Mouse (Mus musculus) cerebellum, postnatal 14 days (tissue): ENCODE results near the gene Terb2.
"Not testable (repeated sequence)": the region's sequence is repeated elsewhere in the genome, so short reads cannot be mapped to it uniquely, and the experiment has no call there.

ENCODE experiments used
- DNase-seq, 2 experiments: peaks; one replicate each; pipeline ENCODE4 v3.0.0; 2021; ENCODE audit warnings: mixed read lengths in 2 of 2

Terb2 gene

DNA sequence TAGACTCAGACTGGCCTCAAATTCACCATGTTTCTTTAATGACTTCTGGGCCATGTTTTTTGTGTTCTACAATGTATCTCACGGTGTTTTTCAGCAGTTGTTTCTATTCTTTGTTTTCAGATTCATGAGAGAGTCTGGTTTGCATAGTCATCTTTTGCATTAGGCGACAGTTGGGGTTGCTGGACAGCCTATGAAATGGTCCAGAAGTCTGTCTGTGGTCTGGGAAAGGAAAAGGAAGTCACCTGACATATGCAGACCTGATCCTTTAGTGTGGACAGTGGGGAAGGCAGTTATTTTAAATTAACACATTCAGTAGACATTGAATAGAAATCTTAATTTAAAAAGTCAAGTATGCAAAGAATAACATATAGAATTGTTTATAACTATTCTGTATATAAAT lies 23.5 kb upstream of the Terb2 start:
- DNase-seq: no peak

DNA sequence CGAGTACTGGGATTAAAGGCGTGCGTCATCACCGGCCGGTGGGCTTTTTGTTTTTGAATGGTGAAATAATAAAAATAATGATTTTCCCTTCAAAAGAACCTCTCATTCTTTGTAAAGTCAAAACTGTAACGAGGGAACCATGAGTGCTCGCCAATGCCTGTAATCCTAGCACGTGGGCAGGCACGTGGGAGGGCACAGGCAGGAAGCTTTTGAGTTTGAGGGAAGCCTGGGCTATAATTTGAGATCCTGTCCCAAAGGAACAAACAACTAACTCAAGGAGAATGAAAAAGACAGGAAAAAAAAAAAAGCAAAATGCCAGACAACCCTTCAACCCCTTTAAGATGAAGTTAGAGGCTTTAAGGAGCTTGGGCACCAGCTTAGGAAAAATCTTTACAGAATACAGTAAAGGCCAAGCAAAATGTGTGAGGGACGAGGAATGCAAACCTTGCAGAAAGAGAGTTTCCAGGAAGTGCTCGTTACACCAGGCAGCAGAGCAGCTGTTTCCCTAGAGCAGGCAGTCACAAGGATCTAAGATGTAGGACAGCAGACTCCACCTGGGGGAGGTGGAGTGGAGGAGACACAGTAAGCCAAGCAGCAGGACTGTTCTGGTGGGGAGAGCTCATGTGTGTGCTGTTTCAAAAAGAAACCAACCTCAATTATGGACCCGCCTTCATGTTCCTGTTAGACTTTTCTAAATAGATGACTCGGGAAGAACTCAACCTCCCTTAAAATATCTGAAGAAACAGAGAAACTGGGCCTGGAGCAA lies 22.5 kb upstream of the Terb2 start:
- DNase-seq: no peak

DNA sequence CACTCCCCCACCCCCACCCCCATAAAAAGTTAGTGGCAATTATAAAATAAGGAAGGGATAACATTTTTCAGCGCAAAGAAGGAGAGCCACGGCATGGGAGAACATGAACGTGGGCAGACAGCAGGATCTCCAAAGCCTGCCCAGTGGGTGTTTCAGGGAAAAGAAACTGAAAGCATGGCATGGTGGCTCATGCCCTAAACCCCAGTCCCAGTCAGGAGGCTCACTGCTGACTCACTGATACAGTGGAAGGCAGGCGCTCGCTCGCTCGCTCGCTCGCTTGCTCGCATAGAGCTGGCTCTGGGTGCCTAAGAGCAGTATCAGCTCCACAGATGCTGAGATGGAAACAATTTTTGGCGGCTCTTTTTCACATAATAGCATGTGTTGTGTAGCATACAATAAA lies 21.8 kb upstream of the Terb2 start:
- no peak for DNase-seq

DNA sequence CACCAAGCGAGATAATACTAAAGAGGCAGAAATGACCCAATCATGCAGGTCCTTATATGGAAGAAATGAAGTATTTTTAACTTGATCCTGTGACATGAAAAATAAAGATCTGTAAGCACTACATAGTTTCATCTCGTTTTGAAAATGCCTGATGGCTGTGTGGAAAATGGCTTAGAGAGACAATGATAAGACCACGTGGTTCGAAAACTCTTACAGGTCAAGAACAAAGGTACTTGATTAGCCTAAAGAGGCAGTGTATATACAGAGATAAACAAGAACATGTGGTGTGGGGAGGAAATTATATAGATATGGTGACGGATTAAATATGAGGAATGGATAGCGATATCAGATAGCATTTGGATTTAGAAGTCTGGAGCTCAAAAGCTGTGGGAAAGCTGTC lies 14.8 kb upstream of the Terb2 start:
- DNase-seq: no peak

DNA sequence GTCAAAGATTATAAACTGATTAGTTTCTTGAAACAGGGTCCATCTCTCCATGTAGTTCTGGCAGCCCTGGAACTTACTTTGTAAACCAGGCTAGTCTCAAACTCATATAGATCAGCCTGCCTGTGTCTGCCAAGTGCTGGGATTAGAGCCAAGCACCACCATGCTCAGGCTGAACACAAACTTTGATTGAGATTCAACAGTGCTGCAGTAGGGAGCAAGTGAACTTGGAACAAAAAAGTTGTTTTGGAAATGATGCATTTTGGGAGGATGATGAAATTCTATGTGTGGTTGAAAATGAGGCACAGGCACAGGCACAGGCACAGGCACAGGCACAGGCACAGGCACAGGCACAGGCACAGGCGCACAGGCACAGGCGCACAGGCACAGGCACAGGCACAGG lies 13.9 kb upstream of the Terb2 start:
- no peak for DNase-seq

DNA sequence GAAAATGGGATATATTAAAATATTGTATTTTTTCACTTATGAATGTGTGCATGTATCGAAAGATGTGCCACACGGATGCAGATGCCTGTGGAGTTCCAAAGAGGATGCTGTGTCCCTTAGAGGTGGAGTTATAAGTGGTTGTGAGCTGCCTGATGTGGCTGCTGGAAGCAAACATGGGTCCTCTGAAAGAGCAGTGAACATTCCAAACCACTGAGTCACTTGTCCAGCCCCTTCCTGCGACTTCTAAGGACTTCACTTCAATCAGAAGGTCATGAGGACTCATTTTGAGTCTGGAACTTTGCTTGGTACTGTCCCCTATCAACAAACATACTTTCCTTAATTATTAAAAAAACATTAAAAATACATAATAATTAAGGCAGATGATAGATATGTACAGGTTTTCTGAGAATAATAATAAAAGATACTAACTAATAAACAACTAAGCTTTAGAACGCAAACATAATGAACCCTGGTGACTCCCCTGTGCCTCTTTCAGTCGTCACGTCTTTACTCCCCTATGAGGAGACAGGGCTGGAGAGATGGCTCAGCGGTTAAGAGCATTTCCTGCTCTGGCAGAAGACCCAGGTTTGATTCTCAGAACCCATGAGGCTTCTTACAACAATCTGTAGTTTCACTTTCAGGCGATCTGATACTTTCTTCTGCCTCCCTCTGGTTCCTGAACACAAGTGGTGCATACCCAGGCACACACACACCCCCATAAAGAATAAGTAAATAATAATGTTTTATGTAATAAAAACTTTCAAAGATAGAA lies 5.8 kb upstream of the Terb2 start:
- no peak for DNase-seq

DNA sequence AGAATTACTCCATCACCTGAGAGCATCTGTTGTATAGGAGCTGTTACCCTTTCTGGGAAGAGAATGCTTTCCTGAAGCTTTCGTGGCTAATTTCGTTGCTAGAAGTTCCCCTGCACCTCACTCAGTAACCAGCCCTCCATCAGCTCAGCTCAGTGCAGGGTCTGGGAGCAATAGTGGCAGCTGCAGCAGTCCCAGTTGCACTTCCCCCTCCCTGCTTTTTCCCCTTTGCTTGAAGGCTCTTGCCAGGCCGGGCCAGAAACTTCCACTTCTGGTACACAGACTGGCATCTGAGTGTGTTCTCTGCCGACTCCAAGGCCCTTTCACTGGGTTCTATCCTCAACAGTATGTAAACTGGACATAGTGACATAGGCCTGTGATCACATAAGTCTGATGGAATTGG lies 986 bp upstream of the Terb2 start:
- no peak for DNase-seq

DNA sequence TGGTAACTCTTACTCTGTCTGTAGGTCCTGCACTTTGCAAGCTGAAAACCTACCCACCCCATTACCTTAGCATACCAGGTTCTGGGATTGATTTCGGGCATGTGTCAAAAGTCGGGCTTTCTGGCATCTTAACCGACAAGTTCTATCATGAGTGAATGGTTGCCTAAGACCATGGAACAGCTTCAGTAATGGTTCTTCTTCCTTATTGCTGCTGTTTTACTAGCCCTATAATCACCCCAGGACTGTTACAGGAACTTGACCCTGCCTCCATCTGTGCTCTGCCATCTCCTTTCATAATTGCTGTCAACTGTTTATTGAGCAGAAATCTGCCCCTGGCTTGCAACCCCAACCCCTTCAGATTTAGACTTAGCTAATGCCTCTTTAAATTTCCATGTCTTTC lies 679 bp downstream of the Terb2 start:
- DNase-seq: no peak

DNA sequence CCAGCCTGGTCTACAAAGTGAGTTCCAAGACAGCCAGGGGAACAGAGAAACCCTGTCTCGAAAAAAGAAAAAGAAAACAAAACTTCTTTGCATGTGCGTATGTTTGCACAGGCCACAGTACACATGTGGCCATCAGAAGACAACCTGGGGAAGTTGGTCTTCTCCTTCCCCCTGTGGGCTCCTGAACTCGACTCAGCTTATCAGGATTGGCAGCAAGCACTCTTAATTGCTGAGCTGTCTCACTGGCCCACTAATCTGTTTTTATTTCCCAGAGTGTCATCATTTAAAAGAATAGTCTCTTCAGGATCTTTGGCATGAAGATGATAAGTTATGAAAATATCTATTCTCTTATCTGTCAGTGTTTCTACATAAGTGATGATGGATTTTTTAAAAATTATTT lies 5.8 kb downstream of the Terb2 start:
- DNase-seq: no peak

DNA sequence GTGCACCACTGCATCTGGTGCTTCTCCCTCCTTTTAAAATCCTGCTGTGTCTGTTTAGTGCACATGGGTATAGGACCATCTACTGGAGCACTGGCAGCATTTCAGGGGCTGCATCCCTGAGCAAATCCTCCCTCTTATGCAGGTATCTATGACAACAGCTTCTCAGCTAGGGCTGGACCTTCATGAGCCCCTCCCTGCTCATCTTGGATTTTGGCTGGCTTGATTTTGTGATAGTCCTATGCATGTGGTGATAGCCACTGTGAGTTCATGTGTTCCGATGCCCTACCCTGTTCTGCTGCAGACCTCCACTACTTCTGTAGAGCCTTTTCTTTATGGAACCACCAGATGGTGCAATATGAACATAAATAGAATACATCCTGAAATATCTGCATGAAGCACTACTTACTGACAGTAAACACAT lies 8.4 kb downstream of the Terb2 start:
- peak; percentile 15 to 35 for DNase-seq

DNA sequence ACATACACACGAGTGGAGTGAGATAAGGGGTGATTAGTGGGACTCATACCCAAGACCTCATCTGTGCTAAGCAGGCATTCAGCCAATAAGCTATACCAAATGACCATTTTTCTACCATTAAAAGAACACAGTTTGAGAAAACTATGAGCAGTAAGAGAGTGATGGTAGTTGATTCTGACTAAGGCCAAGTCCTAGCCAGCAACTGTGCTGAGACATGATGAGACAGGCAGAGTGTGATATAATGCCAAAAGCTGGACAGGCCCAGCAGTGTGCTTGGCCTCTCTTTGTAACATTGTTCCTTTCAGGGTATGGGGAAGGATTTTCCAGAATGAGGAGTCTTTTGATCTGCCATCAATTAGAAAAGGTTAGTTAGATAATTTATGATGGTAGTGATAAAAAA lies 15.4 kb downstream of the Terb2 start:
- DNase-seq: no peak

DNA sequence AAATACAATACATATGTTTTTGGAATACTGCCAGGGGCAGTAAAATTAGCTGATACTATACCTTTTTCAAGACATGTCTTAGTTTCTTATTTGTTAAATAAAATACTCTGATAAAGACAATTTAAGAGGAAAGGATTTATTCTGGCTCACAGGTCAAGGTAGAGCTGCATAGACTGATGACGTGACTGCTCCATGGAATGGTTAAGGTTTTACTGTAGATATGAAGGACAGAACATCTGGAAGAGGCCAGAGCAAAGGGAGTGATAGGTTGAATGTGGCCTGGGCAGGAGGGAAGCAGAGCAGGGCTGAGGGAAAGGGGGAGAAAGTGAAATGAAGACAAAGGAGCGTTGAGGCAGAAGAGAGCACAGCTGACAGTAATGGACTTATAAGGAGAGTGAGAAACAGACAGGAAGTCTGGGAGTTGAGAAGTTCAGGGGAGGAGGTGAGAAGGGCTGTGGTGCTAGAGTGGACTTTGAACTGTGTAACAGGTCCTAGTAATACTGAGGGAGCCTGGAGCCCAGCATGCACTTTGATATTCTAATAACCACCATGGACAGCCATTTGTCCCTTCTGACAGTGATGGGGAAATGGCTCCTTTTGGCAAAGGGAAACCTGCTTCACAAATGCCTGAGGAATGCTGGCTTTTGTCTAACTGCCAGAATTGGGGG lies 20.5 kb downstream of the Terb2 start:
- DNase-seq: no peak

DNA sequence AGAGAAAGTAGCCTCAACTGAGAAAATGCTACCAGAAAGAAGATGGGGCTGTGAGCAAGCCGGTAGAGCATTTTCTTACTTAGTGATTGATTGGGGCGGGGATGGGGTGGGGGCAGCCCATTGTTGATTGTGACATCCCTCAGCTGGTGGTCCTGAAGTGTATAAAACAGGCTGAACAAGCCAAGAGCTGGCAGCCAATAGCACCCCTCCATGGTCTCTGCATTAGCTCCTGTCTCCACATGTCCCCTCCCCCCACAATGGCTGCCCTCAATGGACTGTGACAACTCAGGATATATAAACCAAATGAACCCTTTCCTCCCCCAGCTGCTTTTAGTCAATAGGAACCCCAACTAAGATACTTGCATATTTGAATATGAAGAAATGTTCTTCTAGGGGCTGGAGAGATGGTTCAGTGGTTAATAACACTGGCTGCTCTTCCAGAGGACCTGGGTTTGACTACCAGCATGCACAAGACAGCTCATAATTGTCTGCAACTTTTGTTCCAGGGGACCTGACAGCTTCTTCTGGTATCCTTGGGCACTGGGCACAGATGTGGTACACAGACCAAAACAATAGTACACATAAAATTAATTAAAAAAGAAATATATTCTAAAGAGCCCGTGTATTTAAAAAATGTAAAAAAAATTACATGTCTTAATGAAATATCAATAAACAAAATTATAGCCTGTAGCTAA lies 24.6 kb downstream of the Terb2 start:
- DNase-seq: no peak

DNA sequence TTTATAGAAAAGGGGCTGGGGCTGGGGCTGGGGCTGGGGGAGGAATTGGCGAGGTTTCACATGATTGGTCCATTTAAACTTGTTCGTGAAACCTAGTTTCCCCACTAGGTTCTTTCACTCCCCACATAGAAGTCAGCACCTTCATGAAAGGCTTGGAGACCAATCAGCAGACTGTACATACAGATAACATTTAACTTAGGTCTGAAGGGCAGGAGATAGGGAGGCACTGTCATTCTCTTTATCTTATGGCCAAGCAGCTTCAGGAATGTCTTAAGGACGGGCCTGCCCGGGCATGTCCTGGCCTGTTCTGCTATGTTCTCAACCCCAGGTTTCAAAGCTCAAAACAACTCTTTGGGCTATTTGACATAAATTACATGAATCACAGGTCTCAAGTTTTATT lies 31.0 kb downstream of the Terb2 start:
- not testable (repeated sequence) for DNase-seq

DNA sequence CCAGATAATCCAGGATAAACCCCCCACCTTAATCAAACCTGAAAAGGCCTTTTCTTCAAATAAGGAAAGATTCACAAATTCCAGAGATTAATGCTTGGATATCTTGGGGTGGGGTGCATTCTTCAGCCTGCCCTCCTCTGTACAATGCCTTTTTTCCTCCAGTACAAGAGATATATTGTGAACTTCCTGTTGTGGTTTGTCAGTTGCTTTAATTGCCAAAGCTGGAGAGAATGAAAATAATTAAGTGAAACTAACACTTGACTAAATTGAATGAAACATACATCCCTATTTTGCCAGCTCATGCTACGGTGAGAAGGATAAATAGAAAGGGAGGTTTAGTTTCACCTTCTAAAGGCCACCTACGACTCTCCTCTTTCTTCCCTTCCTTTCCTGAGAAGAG lies 32.2 kb downstream of the Terb2 start:
- DNase-seq: no peak

DNA sequence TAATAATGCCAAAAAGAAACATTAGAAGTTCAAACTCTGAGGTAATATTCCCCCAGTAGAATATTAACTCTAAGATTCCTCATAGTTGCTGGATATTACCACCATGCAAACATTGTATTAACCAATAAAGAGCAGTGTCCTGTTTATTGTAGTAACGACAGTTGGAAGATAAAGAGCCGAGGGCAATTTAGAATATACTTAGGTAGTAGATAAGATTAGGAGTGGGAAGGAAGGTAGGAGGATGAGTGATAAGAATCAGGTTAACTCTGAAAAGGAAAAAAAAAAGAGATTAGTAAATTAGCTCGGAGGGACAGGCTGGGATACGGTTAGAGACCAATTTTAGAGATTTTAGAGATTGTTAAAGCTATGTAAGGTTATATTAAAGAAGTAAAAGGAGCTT lies 35.3 kb downstream of the Terb2 start:
- no peak for DNase-seq

DNA sequence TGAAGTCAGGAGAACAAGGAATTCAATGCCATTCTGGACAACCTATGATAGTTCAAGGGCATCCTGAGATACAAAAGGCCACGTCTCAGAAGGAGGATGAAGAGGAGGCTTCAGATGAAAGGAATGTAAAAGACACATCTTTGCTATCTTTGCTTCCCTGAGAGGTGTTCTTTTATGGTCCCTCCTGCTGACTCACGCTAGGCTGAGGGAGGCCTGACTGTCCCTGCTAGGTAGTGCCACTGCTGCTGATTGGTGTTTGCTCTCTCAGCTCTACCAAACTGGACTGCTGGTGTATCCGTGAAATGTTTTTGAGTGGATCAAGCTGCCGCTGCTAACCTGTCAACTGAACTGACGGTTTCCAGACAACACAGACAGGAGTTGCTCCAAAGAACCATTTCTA lies 35.7 kb downstream of the Terb2 start:
- no peak for DNase-seq

DNA sequence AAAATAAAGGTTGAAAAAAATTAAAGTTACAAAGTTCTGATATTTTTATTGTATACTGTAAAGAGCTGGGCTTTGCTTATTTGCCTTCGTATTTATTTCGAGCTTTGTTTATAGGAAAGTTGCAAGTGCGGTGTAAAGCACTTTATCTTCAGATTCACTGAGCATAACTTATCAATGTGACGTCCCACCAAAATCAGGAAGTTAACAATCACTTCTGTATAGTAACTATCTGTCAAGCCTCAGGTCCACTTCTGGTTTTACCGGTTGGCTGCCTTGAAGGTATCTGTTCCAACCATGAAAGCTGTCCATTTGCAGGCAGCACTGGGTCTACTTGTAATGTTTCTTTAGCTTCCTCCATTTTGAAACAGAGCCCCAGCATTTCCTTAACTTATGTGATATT lies 36.2 kb downstream of the Terb2 start:
- DNase-seq: no peak

DNA sequence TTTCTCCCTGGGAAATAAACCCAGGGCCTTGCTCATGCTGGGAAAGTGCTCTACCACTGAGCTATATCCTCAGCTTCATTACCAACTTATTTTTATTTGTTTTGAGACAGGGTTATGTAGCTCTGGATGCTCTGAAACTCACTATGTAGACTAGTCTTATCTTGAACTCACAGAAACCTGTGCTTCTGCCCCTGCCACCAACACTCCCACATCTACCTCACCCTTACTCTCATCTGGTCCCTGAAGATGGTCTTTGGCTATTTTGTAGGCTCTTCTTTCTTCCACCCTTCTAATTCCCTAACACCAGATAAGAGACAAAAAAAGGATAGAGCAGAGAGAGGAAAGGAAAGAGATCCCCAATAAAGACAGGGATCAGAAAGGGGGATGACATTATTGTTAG lies 37.6 kb downstream of the Terb2 start:
- no peak for DNase-seq

DNA sequence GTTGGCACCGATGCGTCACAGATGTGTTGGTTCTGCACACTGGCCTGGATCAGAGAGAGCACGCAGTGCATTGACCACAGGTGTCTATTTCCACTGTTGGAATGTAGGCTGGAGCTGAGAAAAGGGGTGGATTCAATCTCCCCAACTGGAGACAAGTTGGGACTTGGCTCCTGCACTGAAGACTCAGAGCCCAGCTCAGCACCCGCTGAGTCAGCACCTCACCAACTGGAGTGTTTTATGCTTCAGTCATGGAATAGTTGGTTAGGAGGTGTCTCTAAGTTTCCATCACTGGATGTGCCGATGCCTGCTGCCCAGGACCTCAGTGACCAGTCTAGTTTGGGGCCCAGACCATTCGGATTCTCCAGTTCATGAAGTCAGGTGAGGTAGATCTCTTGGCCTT lies 44.3 kb downstream of the Terb2 start:
- no peak for DNase-seq

DNA sequence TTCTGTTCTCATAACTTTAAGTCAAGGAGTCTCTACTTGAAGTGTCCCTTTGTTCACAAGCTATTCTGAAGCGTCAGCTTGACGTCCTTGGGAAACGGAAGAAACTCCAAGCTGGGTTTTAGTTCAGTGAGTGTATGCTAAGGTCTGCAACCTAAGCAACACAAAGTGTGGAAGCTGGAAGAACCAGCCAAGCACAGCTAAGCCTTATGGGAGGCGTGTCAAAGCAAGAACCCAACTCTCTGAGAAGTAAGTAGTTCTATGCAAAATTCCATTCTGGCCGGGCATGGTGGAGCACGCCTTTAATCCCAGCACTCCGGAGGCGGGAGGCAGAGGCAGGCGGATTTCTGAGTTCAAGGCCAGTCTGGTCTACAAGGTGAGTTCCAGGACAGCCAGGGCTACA lies 45.5 kb downstream of the Terb2 start:
- no peak for DNase-seq

DNA sequence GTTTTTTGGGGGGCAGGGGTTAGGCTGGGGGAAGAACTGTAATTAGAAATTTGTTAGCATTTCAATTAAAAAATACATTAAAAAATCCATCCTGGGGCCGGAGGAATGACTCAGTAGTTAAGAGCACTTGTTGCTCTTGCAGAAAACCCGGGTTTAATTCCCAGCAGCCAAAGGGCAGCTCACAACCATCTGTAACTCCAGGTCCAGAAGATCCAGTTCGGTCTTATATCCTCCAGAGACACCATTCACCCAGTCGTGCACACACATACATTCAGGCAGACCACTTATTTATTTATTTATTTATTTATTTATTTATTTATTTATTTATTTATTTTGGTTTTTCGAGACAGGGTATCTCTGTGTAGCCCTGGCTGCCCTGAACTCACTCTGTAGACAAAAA lies 47.3 kb downstream of the Terb2 start:
- no peak for DNase-seq

DNA sequence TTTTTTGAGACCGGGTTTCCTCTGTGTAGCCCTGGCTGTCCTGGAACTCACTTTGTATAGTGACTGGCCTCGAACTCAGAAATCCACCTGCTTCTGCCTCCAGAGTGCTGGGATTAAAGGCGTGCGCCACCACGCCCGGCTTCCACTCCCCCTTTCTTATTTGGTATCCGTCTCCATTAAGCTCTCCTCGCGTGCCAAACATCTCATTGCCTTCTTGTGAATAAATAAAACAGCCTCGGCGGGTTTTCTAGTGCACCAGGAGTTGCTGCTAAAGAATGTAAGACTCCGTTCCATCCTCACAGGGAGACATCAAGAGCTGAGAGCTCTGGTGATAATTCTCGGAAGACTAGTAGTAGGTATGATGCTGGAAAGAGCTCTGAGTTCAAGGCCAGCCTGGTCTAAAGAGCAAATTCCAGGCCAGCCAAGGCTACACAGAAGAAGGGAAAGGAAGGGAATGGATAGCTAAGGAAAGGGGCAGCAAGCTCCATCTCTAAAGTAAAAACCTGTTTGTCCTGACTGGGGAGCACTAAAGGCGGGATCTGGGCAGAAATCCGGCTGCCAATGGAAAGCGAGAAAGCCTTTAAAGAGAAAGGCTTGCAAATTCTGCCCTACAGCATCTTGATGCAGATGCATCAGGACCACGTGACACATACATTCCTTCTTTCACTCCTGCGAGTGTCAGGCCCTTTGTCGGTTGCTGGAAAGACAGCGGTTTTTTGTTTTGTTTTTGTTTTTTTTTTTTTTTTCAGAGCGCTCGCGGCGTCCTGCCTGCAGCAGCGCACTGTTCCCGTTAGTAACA lies 47.9 kb downstream of the Terb2 start:
- DNase-seq: peak; percentile 35 to 38
